Comparison of ENCODE assay signal across 22 mouse cellular contexts in genomic region chrX:77577108-77577507, GRCm38 (mm10).
DNase-seq lines count a peak whose midpoint lies in the region; ATAC-seq lines count a peak whose summit lies in the region.
"Had no signal": no experiment of that assay in that cellular context is flagged by ENCODE, and none has a peak within 500 bp of the region (broad histone marks: within the 10 kb centered on the region; RNA-seq: fewer than 3 reads in every experiment).

No protein-coding gene starts in this region.

- intact Hi-C loops in left cerebral cortex, postnatal 10 days (cut with DNase I) = no loop called here

- ATAC-seq in frontal cortex, adult (ENCODE audit: low TSS enrichment) = peak; percentile 53
- ATAC-seq: activated CD4-positive, CD25-positive, alpha-beta regulatory T cell, adult 4 months; CD4-positive, CD25-positive, alpha-beta regulatory T cell, adult 4 months; forebrain, embryonic 13.5 days; forebrain, embryonic 15.5 days; forebrain, postnatal 0 days; Patski had no signal

- no peak for DNase-seq in frontal cortex, postnatal 25 days (ENCODE audit: low spot score in 2 of 2)
- peak; percentile 10 for DNase-seq in left cerebral cortex, adult 11 months (ENCODE audit: low spot score)
- no peak for DNase-seq in left cerebral cortex, postnatal 10 days (ENCODE audit: extremely low spot score in 1 of 2, low spot score in 2 of 2)
- peak; percentile 28 for DNase-seq in right cerebral cortex, adult 18-20 months
- no peak for DNase-seq in right cerebral cortex, postnatal 14 days
- DNase-seq: adrenal gland, adult 8-10 months; adrenal gland, postnatal 14 days; adrenal gland, postnatal 36 days; B cell, adult 2 months; cerebellum, adult 11 months; cerebellum, adult 18-20 months; cerebellum, adult 8-10 months; cerebellum, adult 9-11 months; cerebellum, postnatal 14 days; cerebellum, postnatal 36 days; forebrain, postnatal 0 days had no signal

Comparison
In these comparisons a context has a peak if more than half of its experiments do, and no peak if none do; other contexts are left out.
1. DNase-seq: peak in left cerebral cortex, adult 11 months (single experiment) and right cerebral cortex, adult 18-20 months (single experiment); none in frontal cortex, postnatal 25 days (0 of 2), left cerebral cortex, postnatal 10 days (0 of 2) and right cerebral cortex, postnatal 14 days (single experiment).